Mouse (Mus musculus) stomach, postnatal 0 days (tissue): ENCODE data around the gene Skap1.

Experiments used
- CTCF ChIP-seq: IDR thresholded peaks from 2 replicates; pipeline ENCODE4 v1.5.1; 2016; ENCODE audit warnings: antibody characterized with exemption, low read depth, mild to moderate bottlenecking, moderate library complexity
- EP300 ChIP-seq: optimal IDR thresholded peaks from 2 replicates; pipeline ENCODE3; 2016; ENCODE audit warnings: antibody characterized with exemption

DNA sequence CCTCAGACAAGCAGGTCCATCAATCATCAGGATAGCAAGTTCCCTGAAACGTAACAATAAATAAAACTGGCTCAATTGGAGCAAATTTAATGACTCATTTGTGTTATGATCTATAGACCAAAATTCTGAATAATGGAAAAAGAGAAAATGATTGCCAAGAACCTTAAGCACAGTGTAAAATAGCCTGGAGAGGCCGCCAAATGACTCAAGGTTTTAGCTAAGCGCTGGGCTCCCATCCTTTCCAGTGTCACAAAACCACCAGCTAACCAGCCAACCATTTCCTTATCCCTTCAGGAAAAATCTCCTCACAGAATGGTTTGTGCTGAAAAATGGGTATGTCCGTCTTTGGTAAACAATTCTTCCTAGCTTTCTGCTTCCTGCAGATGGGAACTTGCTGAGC, 279.5 kb downstream of the Skap1 start:
- TF ChIP-seq CTCF (no peak), EP300 (no peak)
